Mouse (Mus musculus): ENCODE results near the gene Gm4553. TPM values are rescaled to one million over a fixed set of nuclear protein-coding genes. Genes with fewer than 3 reads are reported as not detected.
"Not testable (repeated sequence)": the region's sequence is repeated elsewhere in the genome, so short reads cannot be mapped to it uniquely, and the experiment has no call there.

Gene Gm4553
- polyA plus RNA-seq, 1 experiment from 2014 or later = not detected

GRCm38 (mm10) chr7:142134206-142134995 lies 31.1 kb downstream of the Gm4553 start:
- Histone ChIP-seq H3K9me3 (ENCODE audit: low read depth, low read length) (no peaks in the 10 kb centered on the region), H3K27me3 (ENCODE audit: insufficient read depth, low read length) (no peaks in the 10 kb centered on the region), H3K4me2 (no peak overlapping the region), H3K27ac (ENCODE audit: low read depth) (no peak overlapping the region), H3K36me3 (ENCODE audit: insufficient read depth) (no peaks in the 10 kb centered on the region), H3K4me1 (ENCODE audit: insufficient read depth) (no peaks in the 10 kb centered on the region), H3K9ac (no peak overlapping the region), H3K4me3 (ENCODE audit: low read depth, low read length) (no peak overlapping the region)
- peak; percentile 49 for TF ChIP-seq CTCF (IDR thresholded peaks at IDR 0.05; ENCODE audit: low read depth)
- 36% methylated on average over 4 of the region's 4 CpGs for WGBS
- ATAC-seq (ENCODE audit: insufficient read depth) (no peak), DNase-seq (peak; percentile 38)

- no peaks in the 10 kb centered on the region for H3K36me3 ChIP-seq (ENCODE audit: insufficient read depth)
- no peak overlapping the region for H3K9ac ChIP-seq
- no peaks in the 10 kb centered on the region for H3K27me3 ChIP-seq (ENCODE audit: insufficient read depth, low read length)
- no peak overlapping the region for H3K4me2 ChIP-seq
- peak; percentile 44 for TF ChIP-seq CTCF (IDR thresholded peaks at IDR 0.05; ENCODE audit: low read depth)
- ATAC-seq (ENCODE audit: insufficient read depth) (no peak), DNase-seq (peak; percentile 4)
- H3K27ac ChIP-seq (ENCODE audit: low read depth) = no peak overlapping the region
- no peaks in the 10 kb centered on the region for H3K4me1 ChIP-seq (ENCODE audit: insufficient read depth)
- no peak overlapping the region for H3K4me3 ChIP-seq (ENCODE audit: low read depth, low read length)
- H3K9me3 ChIP-seq (ENCODE audit: low read depth, low read length) = no peaks in the 10 kb centered on the region
- WGBS = 56% methylated on average over 4 of the region's 4 CpGs
Observed at GRCm38 (mm10) chr7:142128843-142129242, 36.7 kb downstream of the Gm4553 start.

- not testable (repeated sequence) for H3K9ac ChIP-seq; H3K4me3 ChIP-seq (ENCODE audit: low read depth, low read length); H3K27ac ChIP-seq (ENCODE audit: low read depth); H3K4me2 ChIP-seq; H3K9me3 ChIP-seq (ENCODE audit: low read depth, low read length); H3K36me3 ChIP-seq (ENCODE audit: insufficient read depth); ATAC-seq (ENCODE audit: insufficient read depth); H3K27me3 ChIP-seq (ENCODE audit: insufficient read depth, low read length); H3K4me1 ChIP-seq (ENCODE audit: insufficient read depth); DNase-seq
- 75% methylated on average over 1 of the region's 1 CpGs for WGBS
Observed at GRCm38 (mm10) chr7:142120629-142121028, 44.9 kb downstream of the Gm4553 start, which contains the start of gene Gm45618. Gene Gm45618 (minus strand): TSS chr7:142120729.

- Histone ChIP-seq H3K4me2 (no peak overlapping the region), H3K36me3 (ENCODE audit: insufficient read depth) (no peaks in the 10 kb centered on the region), H3K27ac (ENCODE audit: low read depth) (no peak overlapping the region), H3K9me3 (ENCODE audit: low read depth, low read length) (no peaks in the 10 kb centered on the region), H3K4me3 (ENCODE audit: low read depth, low read length) (no peak overlapping the region), H3K9ac (no peak overlapping the region), H3K4me1 (ENCODE audit: insufficient read depth) (no peaks in the 10 kb centered on the region), H3K27me3 (ENCODE audit: insufficient read depth, low read length) (no peaks in the 10 kb centered on the region)
- 10% methylated on average over 5 of the region's 5 CpGs for WGBS
- DNase-seq (peak; percentile 31), ATAC-seq (ENCODE audit: insufficient read depth) (no peak)
- peak; percentile 56 for TF ChIP-seq CTCF (IDR thresholded peaks at IDR 0.05; ENCODE audit: low read depth)
Observed at GRCm38 (mm10) chr7:142119632-142120031, 45.9 kb downstream of the Gm4553 start.

Other genes starting within 250 kb of the Gm4553 start
- gene Tollip, start 247.2 kb downstream of the Gm4553 start, polyA plus RNA-seq (2014; fragmentation: Nextera tagmentation; extraction: Ambion mirVana) = 50.3 and 54.5 TPM in 2 replicates
- 0.81 and 0.88 TPM in 2 replicates for gene Brsk2, start 216.0 kb downstream of the Gm4553 start, polyA plus RNA-seq (2014; fragmentation: Nextera tagmentation; extraction: Ambion mirVana)
- gene Mob2, start 104.7 kb downstream of the Gm4553 start, polyA plus RNA-seq (2014; fragmentation: Nextera tagmentation; extraction: Ambion mirVana) = 76.2 and 78.4 TPM in 2 replicates
- gene Dusp8, start 69.9 kb downstream of the Gm4553 start, polyA plus RNA-seq (2014; fragmentation: Nextera tagmentation; extraction: Ambion mirVana) = 1.8 and 1.9 TPM in 2 replicates
- gene Gm45618, start 45.0 kb downstream of the Gm4553 start, polyA plus RNA-seq (2014; fragmentation: Nextera tagmentation; extraction: Ambion mirVana) = not detected in 2 replicates
- not detected in 2 replicates for gene Gm39115, start 29.7 kb downstream of the Gm4553 start, polyA plus RNA-seq (2014; fragmentation: Nextera tagmentation; extraction: Ambion mirVana)
- gene Gm45337, start 21.1 kb downstream of the Gm4553 start, polyA plus RNA-seq (2014; fragmentation: Nextera tagmentation; extraction: Ambion mirVana) = not detected in 2 replicates
- gene Gm29735, start 8.6 kb downstream of the Gm4553 start, polyA plus RNA-seq (2014; fragmentation: Nextera tagmentation; extraction: Ambion mirVana) = not detected in 2 replicates
- not detected in 2 replicates for gene Krtap5-2, start 10.3 kb upstream of the Gm4553 start, polyA plus RNA-seq (2014; fragmentation: Nextera tagmentation; extraction: Ambion mirVana)
- gene Gm10153, start 24.6 kb upstream of the Gm4553 start, polyA plus RNA-seq (2014; fragmentation: Nextera tagmentation; extraction: Ambion mirVana) = not detected in 2 replicates
- not detected in 2 replicates for gene Krtap5-3, start 35.6 kb upstream of the Gm4553 start, polyA plus RNA-seq (2014; fragmentation: Nextera tagmentation; extraction: Ambion mirVana)
- not detected in 2 replicates for gene Gm7579, start 46.1 kb upstream of the Gm4553 start, polyA plus RNA-seq (2014; fragmentation: Nextera tagmentation; extraction: Ambion mirVana)
- not detected in 2 replicates for gene Krtap5-5, start 64.2 kb upstream of the Gm4553 start, polyA plus RNA-seq (2014; fragmentation: Nextera tagmentation; extraction: Ambion mirVana)
- not detected in 2 replicates for gene Gm40460, start 75.3 kb upstream of the Gm4553 start, polyA plus RNA-seq (2014; fragmentation: Nextera tagmentation; extraction: Ambion mirVana)
- gene Gm2431, start 92.6 kb upstream of the Gm4553 start, polyA plus RNA-seq (2014; fragmentation: Nextera tagmentation; extraction: Ambion mirVana) = not detected in 2 replicates
- not detected in 2 replicates for gene Gm4559, start 108.6 kb upstream of the Gm4553 start, polyA plus RNA-seq (2014; fragmentation: Nextera tagmentation; extraction: Ambion mirVana)
- gene Krtap5-1, start 131.4 kb upstream of the Gm4553 start, polyA plus RNA-seq (2014; fragmentation: Nextera tagmentation; extraction: Ambion mirVana) = not detected in 2 replicates
- not detected in 2 replicates for gene Krtap5-4, start 137.8 kb upstream of the Gm4553 start, polyA plus RNA-seq (2014; fragmentation: Nextera tagmentation; extraction: Ambion mirVana)
- gene Ifitm10, start 208.0 kb upstream of the Gm4553 start, polyA plus RNA-seq (2014; fragmentation: Nextera tagmentation; extraction: Ambion mirVana) = 3.4 and 4.0 TPM in 2 replicates
- 3.0 TPM in 1 of 2 replicates, not detected in the other for gene Gm49369, start 216.9 kb upstream of the Gm4553 start, polyA plus RNA-seq (2014; fragmentation: Nextera tagmentation; extraction: Ambion mirVana)
- 239 and 240 TPM in 2 replicates for gene Ctsd, start 222.3 kb upstream of the Gm4553 start, polyA plus RNA-seq (2014; fragmentation: Nextera tagmentation; extraction: Ambion mirVana)